Mouse (Mus musculus) forebrain, embryonic 11.5 days (tissue): Measurements from ENCODE around the gene D030056L22Rik. TPM values are rescaled to one million over a fixed set of nuclear protein-coding genes. Genes with fewer than 3 reads are reported as not detected.

Source experiments
- ATAC-seq: fragments of 200-750 bp; cut with Nextera tagmentation; replicated peaks from 2 replicates; pipeline ENCODE4 v1.8.0; 2017; ENCODE audit warnings: moderate TSS enrichment; ENCODE audit not compliant: low FRiP score
- DNase-seq: peaks from one replicate; pipeline ENCODE4 v3.0.0-alpha.2; 2017; ENCODE audit warnings: low spot score
- H3K27ac ChIP-seq: fragments of 300-500 bp; sonication (generic); 2 replicates; pipeline ENCODE4 v1.5.1; 2014; ENCODE audit warnings: low read depth, low read length
- H3K27me3 ChIP-seq: fragments of 300-500 bp; sonication (generic); 2 replicates; pipeline ENCODE4 v1.6.1; 2014; ENCODE audit warnings: mild to moderate bottlenecking, low read length, mixed read lengths; ENCODE audit not compliant: control insufficient read depth, insufficient read depth
- H3K36me3 ChIP-seq: fragments of 300-500 bp; sonication (generic); 2 replicates; pipeline ENCODE4 v1.6.1; 2014; ENCODE audit warnings: mild to moderate bottlenecking, low read length, moderate library complexity, mixed read lengths; ENCODE audit not compliant: control insufficient read depth, insufficient read depth
- H3K4me1 ChIP-seq: fragments of 300-500 bp; sonication (generic); replicated peaks from 2 replicates; pipeline ENCODE4 v1.6.1; 2014; ENCODE audit warnings: low read length, mixed read lengths; ENCODE audit not compliant: control insufficient read depth, insufficient read depth
- H3K4me2 ChIP-seq: fragments of 300-500 bp; sonication (generic); 2 replicates; pipeline ENCODE4 v1.6.1; 2014; ENCODE audit warnings: low read depth, mild to moderate bottlenecking, low read length, moderate library complexity, mixed read lengths; ENCODE audit not compliant: severe bottlenecking
- H3K4me3 ChIP-seq: fragments of 300-500 bp; sonication (generic); 2 replicates; pipeline ENCODE4 v1.5.1; 2014; ENCODE audit warnings: low read depth, low read length
- H3K9ac ChIP-seq: fragments of 300-500 bp; sonication (generic); 2 replicates; pipeline ENCODE4 v1.6.1; 2014; ENCODE audit warnings: low read length
- H3K9me3 ChIP-seq: fragments of 300-500 bp; sonication (generic); 2 replicates; pipeline ENCODE4 v1.6.1; 2016; ENCODE audit warnings: low read length, mixed read lengths; ENCODE audit not compliant: control insufficient read depth
- WGBS: fragments of 180-500 bp; shearing (Covaris S2); extraction: QIAGEN DNeasy Blood & Tissue Kit; methylation state at CpG from one replicate; pipeline ENCODE4 v1.1.7; 2014; 5-methylcytosine and 5-hydroxymethylcytosine counted together
- polyA plus RNA-seq: library from polyadenylated mRNA; unstranded; fragments of >200 nt; fragmentation: Nextera tagmentation; extraction: Ambion mirVana; gene quantifications from 2 replicates; pipeline ENCODE4 v1.2.1, GENCODE M21; 2014

The D030056L22Rik gene
- polyA plus RNA-seq, 1 experiment from 2014 or later, result 90.7 TPM

DNA sequence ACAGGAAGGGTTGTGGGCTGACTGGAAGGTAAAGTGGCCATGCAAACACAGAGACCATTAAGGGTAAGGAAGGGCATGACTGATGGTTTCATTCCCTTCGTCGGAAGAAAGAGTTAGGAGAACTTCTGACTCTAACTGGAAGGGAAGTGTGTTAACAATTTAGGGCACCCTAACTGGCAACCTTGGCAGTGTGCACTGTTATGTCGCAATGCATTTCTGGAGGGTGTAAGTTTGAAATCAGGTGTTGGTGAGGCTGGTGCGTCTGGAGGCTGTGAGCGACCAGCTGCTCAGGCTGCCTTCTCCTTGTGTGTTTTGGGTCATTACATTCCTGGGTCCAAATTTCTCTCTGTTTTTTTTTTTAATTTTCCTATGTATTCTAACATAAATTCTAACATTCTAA is 31.0 kb downstream of the D030056L22Rik start:
- no peak overlapping the region for H3K4me3 ChIP-seq
- 90% methylated on average over 5 of the region's 5 CpGs for WGBS
- H3K4me1 ChIP-seq, result no peaks in the 10 kb centered on the region
- H3K4me2 ChIP-seq, result no peak overlapping the region
- H3K27ac ChIP-seq, result no peak overlapping the region
- no peak overlapping the region for H3K9ac ChIP-seq
- no peak for ATAC-seq
- H3K27me3 ChIP-seq, result no peaks in the 10 kb centered on the region
- no peak for DNase-seq
- no peaks in the 10 kb centered on the region for H3K9me3 ChIP-seq
- no peaks in the 10 kb centered on the region for H3K36me3 ChIP-seq

DNA sequence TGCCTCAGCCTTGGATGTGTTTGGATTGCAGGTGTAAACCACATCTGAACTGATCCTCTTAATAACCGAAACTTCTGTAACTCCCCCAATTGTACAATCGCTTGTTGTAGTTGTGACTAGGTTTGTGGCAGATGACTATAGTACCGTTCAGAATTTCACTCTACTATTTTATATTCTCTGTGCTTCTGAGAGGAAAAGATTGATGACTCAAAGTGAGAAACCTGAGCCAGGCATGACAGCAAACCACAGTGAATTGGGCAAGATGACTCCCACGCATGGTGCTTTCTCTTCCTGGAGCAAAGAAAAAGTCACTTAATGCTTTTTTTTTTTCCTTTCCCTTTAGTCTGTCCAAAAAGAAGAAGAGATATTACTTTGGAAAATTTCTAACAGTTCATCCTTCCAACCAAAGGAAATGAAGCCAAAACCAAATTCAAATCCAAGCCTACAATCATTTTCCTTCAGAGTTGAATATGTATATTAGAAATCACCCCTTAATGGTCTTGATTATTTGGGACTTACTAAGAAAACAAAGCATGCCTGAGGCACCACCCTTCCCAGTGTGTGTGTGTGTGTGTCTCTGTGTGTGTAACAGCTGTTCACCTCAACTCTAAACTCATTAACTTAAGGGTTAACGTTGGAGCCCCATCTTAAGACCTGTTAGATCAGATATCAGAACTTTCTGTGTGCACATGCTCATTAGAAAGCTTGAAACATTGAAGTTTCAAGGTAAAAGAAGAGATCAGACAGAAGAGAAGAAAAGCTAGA is 33.8 kb downstream of the D030056L22Rik start:
- Histone ChIP-seq H3K27ac (no peak overlapping the region), H3K36me3 (no peaks in the 10 kb centered on the region), H3K27me3 (peaks cover 3% of the 10 kb centered on the region; the same call in 1 of the 2 replicates), H3K9ac (no peak overlapping the region), H3K4me3 (no peak overlapping the region), H3K4me2 (no peak overlapping the region), H3K9me3 (no peaks in the 10 kb centered on the region), H3K4me1 (peaks cover 3% of the 10 kb centered on the region)
- DNase-seq (no peak), ATAC-seq (no peak)
- WGBS, result 90% methylated on average over 5 of the region's 5 CpGs

DNA sequence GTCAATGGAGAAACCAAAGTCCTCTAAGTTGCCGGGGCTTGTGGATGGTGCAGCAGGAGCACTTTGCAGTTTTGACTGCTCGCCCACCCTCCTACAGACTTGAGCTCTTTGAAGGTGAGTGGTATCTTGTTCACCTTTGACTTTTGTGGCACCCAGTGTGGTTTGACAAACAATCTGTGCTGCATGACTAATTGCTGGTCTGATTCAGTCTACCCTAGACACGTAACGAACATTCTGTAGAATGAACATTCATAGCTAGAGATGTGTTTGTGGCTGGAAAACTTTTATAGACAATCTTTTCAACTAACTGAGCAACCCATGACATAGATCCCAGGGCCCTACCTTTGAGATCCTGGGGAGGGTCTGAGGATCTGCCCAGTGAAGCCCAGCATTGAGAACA is 34.4 kb downstream of the D030056L22Rik start:
- no peak for DNase-seq
- no peak for ATAC-seq
- Histone ChIP-seq H3K4me3 (no peak overlapping the region), H3K36me3 (no peaks in the 10 kb centered on the region), H3K4me2 (no peak overlapping the region), H3K9me3 (no peaks in the 10 kb centered on the region), H3K9ac (no peak overlapping the region), H3K27ac (no peak overlapping the region), H3K4me1 (peaks cover 3% of the 10 kb centered on the region), H3K27me3 (peaks cover 3% of the 10 kb centered on the region; the same call in 1 of the 2 replicates)
- 91% methylated on average over 4 of the region's 4 CpGs for WGBS

- peak; percentile 56 for DNase-seq
- H3K27ac ChIP-seq, result no peak within 1 kb of the TSS
Observed at GRCm38 (mm10) chr19:18749598-18750339, 36.8 kb downstream of the D030056L22Rik start, which contains the start of gene Trpm6. Gene Trpm6 (plus strand): TSS chr19:18749983.

DNA sequence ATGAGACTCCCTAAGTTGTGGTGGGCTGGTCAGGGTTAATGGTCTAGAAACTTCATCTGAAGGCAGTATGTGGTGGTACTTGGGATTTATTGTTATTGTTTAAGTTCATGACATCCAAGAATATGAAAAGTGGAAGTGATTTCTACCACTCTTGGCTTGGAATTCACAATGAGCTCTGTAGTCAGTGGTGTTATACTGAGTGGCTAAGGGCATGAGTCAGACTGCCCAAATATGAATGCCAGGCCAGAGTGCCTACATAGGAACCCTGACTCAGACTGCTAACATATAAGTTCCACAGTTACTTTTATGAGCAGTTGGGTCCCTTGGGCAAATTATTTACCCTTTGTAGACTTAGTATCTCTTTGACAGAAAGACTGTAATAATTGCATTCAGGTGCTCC is 44.2 kb downstream of the D030056L22Rik start:
- Histone ChIP-seq H3K27ac (no peak overlapping the region), H3K4me1 (no peaks in the 10 kb centered on the region), H3K9me3 (no peaks in the 10 kb centered on the region), H3K4me2 (no peak overlapping the region), H3K9ac (no peak overlapping the region), H3K27me3 (no peaks in the 10 kb centered on the region), H3K4me3 (no peak overlapping the region), H3K36me3 (no peaks in the 10 kb centered on the region)
- ATAC-seq (no peak), DNase-seq (no peak)

More at GRCm38 (mm10) chr19:18749598-18750339, 36.8 kb downstream of the D030056L22Rik start, which contains the start of gene Trpm6:
- peaks cover 3% of the 10 kb centered on the region for H3K4me1 ChIP-seq
- no peaks in the 10 kb centered on the region for H3K9me3 ChIP-seq
- WGBS, result 5% methylated on average over 41 of the region's 41 CpGs
- H3K27me3 ChIP-seq, result peaks cover 3% of the 10 kb centered on the region; the same call in 1 of the 2 replicates
- no peak for ATAC-seq
- peak within 1 kb of the TSS; percentile 39 for H3K9ac ChIP-seq
- peak within 1 kb of the TSS; percentile 35 for H3K4me3 ChIP-seq
- no peaks in the 10 kb centered on the region for H3K36me3 ChIP-seq
- H3K4me2 ChIP-seq, result peak within 1 kb of the TSS; percentile 67

GRCm38 (mm10) chr19:18757706-18758105 is 44.7 kb downstream of the D030056L22Rik start:
- ATAC-seq (no peak), DNase-seq (no peak)
- H3K27me3 ChIP-seq, result no peaks in the 10 kb centered on the region
- WGBS, result 49% methylated on average over 4 of the region's 4 CpGs
- H3K36me3 ChIP-seq, result no peaks in the 10 kb centered on the region
- H3K4me1 ChIP-seq, result no peaks in the 10 kb centered on the region
- no peak overlapping the region for H3K9ac ChIP-seq
- H3K9me3 ChIP-seq, result no peaks in the 10 kb centered on the region
- no peak overlapping the region for H3K4me3 ChIP-seq
- no peak overlapping the region for H3K4me2 ChIP-seq
- no peak overlapping the region for H3K27ac ChIP-seq

GRCm38 (mm10) chr19:18758269-18758668 is 45.3 kb downstream of the D030056L22Rik start:
- no peak; the same call in 1 of the 2 replicates for ATAC-seq
- Histone ChIP-seq H3K4me2 (no peak overlapping the region), H3K4me3 (no peak overlapping the region), H3K27ac (no peak overlapping the region), H3K9me3 (no peaks in the 10 kb centered on the region), H3K9ac (no peak overlapping the region), H3K27me3 (no peaks in the 10 kb centered on the region), H3K4me1 (no peaks in the 10 kb centered on the region), H3K36me3 (no peaks in the 10 kb centered on the region)
- WGBS, result 33% methylated on average over 6 of the region's 6 CpGs
- no peak for DNase-seq

- Histone ChIP-seq H3K9ac (no peak overlapping the region), H3K9me3 (no peaks in the 10 kb centered on the region), H3K27me3 (no peaks in the 10 kb centered on the region), H3K4me2 (no peak overlapping the region), H3K4me3 (no peak overlapping the region), H3K27ac (no peak overlapping the region), H3K36me3 (no peaks in the 10 kb centered on the region), H3K4me1 (no peaks in the 10 kb centered on the region)
- ATAC-seq (no peak), DNase-seq (no peak)
- WGBS, result 38% methylated on average over 9 of the region's 9 CpGs
Observed at GRCm38 (mm10) chr19:18758916-18759315, 45.9 kb downstream of the D030056L22Rik start.
